Comparison of ENCODE assay signal across 23 mouse cellular contexts in the genomic region with DNA sequence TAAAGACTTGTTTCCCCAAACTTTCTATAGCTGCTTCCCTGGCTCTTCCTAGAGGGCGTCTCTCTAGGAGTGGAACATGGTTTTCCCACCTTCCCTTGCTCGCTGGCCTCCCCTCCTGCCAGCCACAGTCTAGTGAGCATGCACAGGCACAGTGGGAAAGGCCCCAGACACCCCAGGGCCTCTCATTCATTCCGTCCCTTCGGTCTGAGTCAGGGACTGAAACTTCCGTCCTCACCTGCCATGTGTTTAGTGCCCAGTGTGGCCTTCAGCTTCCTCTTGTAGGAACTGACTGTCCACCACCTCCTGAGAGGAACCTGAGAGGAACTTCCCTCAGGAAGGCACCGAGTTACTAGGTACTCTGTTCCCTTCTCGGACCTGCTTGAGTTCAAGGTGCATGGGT.
DNase-seq lines count a peak whose midpoint lies in the region; ATAC-seq and TF ChIP-seq lines count a peak whose summit lies in the region.
"Had no signal": no experiment of that assay in that cellular context is flagged by ENCODE, and none has a peak within 500 bp of the region (broad histone marks: within the 10 kb centered on the region; RNA-seq: fewer than 3 reads in every experiment).

No protein-coding gene starts in this region.

- no peak for TF ChIP-seq CTCF in gastrocnemius, adult 2 months (IDR thresholded peaks at IDR 0.05)
- TF ChIP-seq CTCF in intestine, postnatal 0 days (IDR thresholded peaks at IDR 0.05; ENCODE audit: low read depth), result no peak
- TF ChIP-seq CTCF in CH12.LX (conservative IDR thresholded peaks at IDR 0.05 in 1 of 2, IDR thresholded peaks at IDR 0.05 in 1 of 2; ENCODE audit: low read depth in 2 of 2, low read length in 2 of 2), result no peak

- peak; percentile 88 for TF ChIP-seq EP300 in CH12.LX (IDR thresholded peaks at IDR 0.05; ENCODE audit: low read length)

- no peaks in the 10 kb centered on the region; the same call in 1 of the 2 replicates for H3K79me2 ChIP-seq in CH12.LX (replicated peaks; ENCODE audit: control insufficient read depth, extremely low read depth, insufficient read depth, poor library complexity, severe bottlenecking)

- peak overlapping the region; percentile 91 for H3K27ac ChIP-seq in gastrocnemius, adult 2 months
- H3K27ac ChIP-seq in intestine, postnatal 0 days (ENCODE audit: low read depth, low read length), result no peak overlapping the region
- H3K27ac ChIP-seq in intestine, embryonic 15.5 days, result no peak overlapping the region
- H3K27ac ChIP-seq in CH12.LX (ENCODE audit: insufficient read depth, low read depth), result no peak overlapping the region
- H3K27ac ChIP-seq: embryonic facial prominence, embryonic 12.5 days; embryonic facial prominence, embryonic 15.5 days; hindbrain, embryonic 12.5 days; hindbrain, embryonic 15.5 days had no signal

- H3K27me3 ChIP-seq in intestine, postnatal 0 days (replicated peaks; ENCODE audit: control insufficient read depth, insufficient read depth, low read length), result no peaks in the 10 kb centered on the region
- H3K27me3 ChIP-seq in intestine, embryonic 15.5 days (replicated peaks), result no peaks in the 10 kb centered on the region
- H3K27me3 ChIP-seq in CH12.LX (replicated peaks), result no peaks in the 10 kb centered on the region
- H3K27me3 ChIP-seq: embryonic facial prominence, embryonic 12.5 days; embryonic facial prominence, embryonic 15.5 days; hindbrain, embryonic 12.5 days; hindbrain, embryonic 15.5 days; Patski had no signal

- intact Hi-C loops in gastrocnemius, adult 2 months (cut with DNase I), result no loop called here

- no peak overlapping the region for H3K4me2 ChIP-seq in intestine, postnatal 0 days (replicated peaks; ENCODE audit: low read depth)
- H3K4me2 ChIP-seq in intestine, embryonic 15.5 days (replicated peaks), result no peak overlapping the region
- no peak overlapping the region for H3K4me2 ChIP-seq in CH12.LX (ENCODE audit: insufficient read depth, low read depth, poor library complexity, severe bottlenecking)
- H3K4me2 ChIP-seq: embryonic facial prominence, embryonic 12.5 days; embryonic facial prominence, embryonic 15.5 days; heart, embryonic 11.5 days; hindbrain, embryonic 12.5 days; hindbrain, embryonic 15.5 days had no signal

- dilution Hi-C loops in CH12.LX (cut with MboI; ENCODE audit: extremely low pct_ligation_motif_present, extremely low pct_unique_long_range_greater_than_20kb, low sequenced_read_pairs), result no loop called here

- TF ChIP-seq POLR2A in CH12.LX (IDR thresholded peaks at IDR 0.05; ENCODE audit: low read depth, low read length), result no peak

- in situ Hi-C loops in CH12.LX (cut with MboI; ENCODE audit: low pct_ligation_motif_present, low pct_unique_long_range_greater_than_20kb, low sequenced_read_pairs), result no loop called here

- no peak for DNase-seq in gastrocnemius, adult 2 months
- no peak for DNase-seq in gastrocnemius, adult 8-10 months (ENCODE audit: low spot score in 2 of 2)
- DNase-seq in CH12.LX (ENCODE audit: extremely low read depth), result no peak
- DNase-seq: adrenal gland, postnatal 10 days; adrenal gland, postnatal 36 days; cerebellum, adult 11 months; cerebellum, adult 2 months; cerebellum, adult 9-11 months; cerebellum, postnatal 25 days; forebrain, postnatal 0 days; gastrocnemius, postnatal 10 days; gastrocnemius, postnatal 36 days had no signal

- H3K4me3 ChIP-seq in gastrocnemius, adult 2 months, result no peak overlapping the region
- H3K4me3 ChIP-seq in intestine, postnatal 0 days (ENCODE audit: low read depth, low read length), result no peak overlapping the region
- H3K4me3 ChIP-seq in intestine, embryonic 15.5 days (replicated peaks), result no peak overlapping the region
- no peak overlapping the region for H3K4me3 ChIP-seq in CH12.LX (replicated peaks in 1 of 3; ENCODE audit: low read depth in 2 of 3, low read length in 2 of 3, poor library complexity in 1 of 3)
- H3K4me3 ChIP-seq: embryonic facial prominence, embryonic 12.5 days; embryonic facial prominence, embryonic 15.5 days; hindbrain, embryonic 12.5 days; hindbrain, embryonic 15.5 days had no signal

- no peak overlapping the region for H3K9ac ChIP-seq in intestine, postnatal 0 days (ENCODE audit: low read depth, low read length)
- H3K9ac ChIP-seq in intestine, embryonic 15.5 days, result no peak overlapping the region
- no peak overlapping the region for H3K9ac ChIP-seq in CH12.LX (ENCODE audit: insufficient read depth, low read depth)
- H3K9ac ChIP-seq: embryonic facial prominence, embryonic 12.5 days; embryonic facial prominence, embryonic 15.5 days; forebrain, postnatal 0 days; hindbrain, embryonic 12.5 days; hindbrain, embryonic 15.5 days had no signal

- H3K36me3 ChIP-seq in intestine, postnatal 0 days (ENCODE audit: control insufficient read depth, insufficient read depth), result no peaks in the 10 kb centered on the region
- no peaks in the 10 kb centered on the region for H3K36me3 ChIP-seq in intestine, embryonic 15.5 days
- peaks cover 22 to 58% of the 10 kb centered on the region in 2 experiments for H3K36me3 ChIP-seq in CH12.LX (replicated peaks in 1 of 2; ENCODE audit: control insufficient read depth in 1 of 2, insufficient read depth in 1 of 2, low read length in 1 of 2)
- H3K36me3 ChIP-seq: embryonic facial prominence, embryonic 12.5 days; embryonic facial prominence, embryonic 15.5 days; hindbrain, embryonic 12.5 days; hindbrain, embryonic 15.5 days had no signal

- H3K4me1 ChIP-seq in intestine, postnatal 0 days (replicated peaks; ENCODE audit: control insufficient read depth, insufficient read depth, low read length), result no peaks in the 10 kb centered on the region
- no peaks in the 10 kb centered on the region for H3K4me1 ChIP-seq in intestine, embryonic 15.5 days (replicated peaks)
- peaks cover 12 to 17% of the 10 kb centered on the region in 2 experiments for H3K4me1 ChIP-seq in CH12.LX (ENCODE audit: control insufficient read depth in 1 of 2, insufficient read depth in 2 of 2)

- peak; percentile 42; the same call in 1 of the 2 replicates for ATAC-seq in intestine, postnatal 0 days
- ATAC-seq in intestine, embryonic 15.5 days, result no peak
- ATAC-seq in monocyte, adult 5-6 weeks (replicated peaks; ENCODE audit: insufficient number of reproducible peaks, low FRiP score, low TSS enrichment, poor library complexity, severe bottlenecking), result no peak
- ATAC-seq: forebrain, embryonic 14.5 days; forebrain, postnatal 0 days; Patski had no signal

- H3K9me3 ChIP-seq in intestine, postnatal 0 days (ENCODE audit: control insufficient read depth), result no peaks in the 10 kb centered on the region
- no peaks in the 10 kb centered on the region for H3K9me3 ChIP-seq in intestine, embryonic 15.5 days
- H3K9me3 ChIP-seq in CH12.LX (replicated peaks; ENCODE audit: low read length), result no peaks in the 10 kb centered on the region
- H3K9me3 ChIP-seq: embryonic facial prominence, embryonic 12.5 days; embryonic facial prominence, embryonic 15.5 days; G1E; hindbrain, embryonic 12.5 days; hindbrain, embryonic 15.5 days had no signal

- no peak; the same call in 1 of the 2 replicates for TF ChIP-seq RAD21 in CH12.LX (IDR thresholded peaks at IDR 0.05; ENCODE audit: low read depth, low read length)

- WGBS in intestine, postnatal 0 days, result 57% methylated on average over 7 of the region's 7 CpGs
- WGBS in intestine, embryonic 15.5 days, result 78% methylated on average over 7 of the region's 7 CpGs

TF ChIP-seq in CH12.LX, 34 proteins besides CTCF, POLR2A, EP300 and RAD21 (continues in another document):
- TF ChIP-seq CHD2 (IDR thresholded peaks at IDR 0.05; ENCODE audit: low read length), result peak; percentile 55
- no peak for TF ChIP-seq PAX5 (IDR thresholded peaks at IDR 0.05; ENCODE audit: low read length)
- TF ChIP-seq ETS1 (conservative IDR thresholded peaks at IDR 0.05; ENCODE audit: low read depth, low read length), result peak; percentile 77
- peak; percentile 69; the same call in 1 of the 2 replicates for TF ChIP-seq MXI1 (IDR thresholded peaks at IDR 0.05; ENCODE audit: low read depth, low read length)
- TF ChIP-seq ZKSCAN1 (IDR thresholded peaks at IDR 0.05; ENCODE audit: borderline replicate concordance, low read depth, low read length), result no peak
- peak; percentile 94 for TF ChIP-seq IRF4 (IDR thresholded peaks at IDR 0.05; ENCODE audit: low read depth, low read length)
- TF ChIP-seq MAX (IDR thresholded peaks at IDR 0.05; ENCODE audit: low read length), result peak; percentile 77
- TF ChIP-seq CHD1 (IDR thresholded peaks at IDR 0.05; ENCODE audit: low read depth, low read length), result no peak
- peak; percentile 88 for TF ChIP-seq BHLHE40 (IDR thresholded peaks at IDR 0.05; ENCODE audit: low read depth, low read length)
- no peak for TF ChIP-seq NELFE (IDR thresholded peaks at IDR 0.05; ENCODE audit: low read depth, low read length)
- TF ChIP-seq ZNF384 (IDR thresholded peaks at IDR 0.05; ENCODE audit: low read depth, low read length), result no peak
- no peak for TF ChIP-seq GABPA (IDR thresholded peaks at IDR 0.05; ENCODE audit: insufficient replicate concordance, low read depth, low read length)
- TF ChIP-seq POLR2AphosphoS2 (IDR thresholded peaks at IDR 0.05; ENCODE audit: low read depth, low read length), result no peak
- TF ChIP-seq JUN (IDR thresholded peaks at IDR 0.05; ENCODE audit: insufficient read depth, low read depth, low read length), result peak; percentile 65
- TF ChIP-seq ZMIZ1 (IDR thresholded peaks at IDR 0.05; ENCODE audit: low read depth, low read length), result no peak
- no peak for TF ChIP-seq SMC3 (IDR thresholded peaks at IDR 0.05; ENCODE audit: low read depth, low read length)
- TF ChIP-seq HCFC1 (IDR thresholded peaks at IDR 0.05; ENCODE audit: low read depth, low read length), result no peak
- TF ChIP-seq E2F4 (IDR thresholded peaks at IDR 0.05; ENCODE audit: insufficient replicate concordance, low read depth, low read length), result no peak
- TF ChIP-seq MAZ (IDR thresholded peaks at IDR 0.05; ENCODE audit: low read depth, low read length), result no peak
- no peak for TF ChIP-seq KAT2A (IDR thresholded peaks at IDR 0.05; ENCODE audit: insufficient replicate concordance, low read length)
- peak; percentile 82 for TF ChIP-seq TCF12 (IDR thresholded peaks at IDR 0.05; ENCODE audit: low read depth, low read length)
- TF ChIP-seq UBTF (IDR thresholded peaks at IDR 0.05; ENCODE audit: low read depth, low read length), result peak; percentile 64; the same call in 1 of the 2 replicates
- TF ChIP-seq ELF1 (IDR thresholded peaks at IDR 0.05; ENCODE audit: low read depth, low read length), result peak; percentile 60; the same call in 1 of the 2 replicates
- peak; percentile 61 for TF ChIP-seq NRF1 (IDR thresholded peaks at IDR 0.05; ENCODE audit: low read depth, low read length)
- no peak for TF ChIP-seq USF2 (conservative IDR thresholded peaks at IDR 0.05; ENCODE audit: low read depth, low read length)
- TF ChIP-seq RCOR1 (conservative IDR thresholded peaks at IDR 0.05; ENCODE audit: low read depth, low read length), result peak; percentile 64; the same call in 1 of the 2 replicates
- peak; percentile 63; the same call in 1 of the 2 replicates for TF ChIP-seq MEF2A (IDR thresholded peaks at IDR 0.05; ENCODE audit: borderline replicate concordance, low read depth, low read length)
- no peak for TF ChIP-seq ZC3H11A (IDR thresholded peaks at IDR 0.05; ENCODE audit: low read depth, low read length)
